Mouse (Mus musculus): Measurements from ENCODE around the gene Arpc2.
A peak's percentile ranks its signal among the peaks of the same experiment; 100 is the strongest.

The Arpc2 gene

GRCm38 (mm10) chr1:74239162-74239561, 3.3 kb downstream of the Arpc2 start:
- DNase-seq (ENCODE audit: low spot score in 2 of 2) = peak in 1 of 2 experiments; percentile 21

- DNase-seq (ENCODE audit: low spot score in 2 of 2) = peak; percentile 31 to 44
Observed at GRCm38 (mm10) chr1:74239618-74240017, 3.7 kb downstream of the Arpc2 start.

- DNase-seq (ENCODE audit: low spot score in 2 of 2) = no peak
Observed at GRCm38 (mm10) chr1:74240311-74240710, 4.4 kb downstream of the Arpc2 start.

DNA sequence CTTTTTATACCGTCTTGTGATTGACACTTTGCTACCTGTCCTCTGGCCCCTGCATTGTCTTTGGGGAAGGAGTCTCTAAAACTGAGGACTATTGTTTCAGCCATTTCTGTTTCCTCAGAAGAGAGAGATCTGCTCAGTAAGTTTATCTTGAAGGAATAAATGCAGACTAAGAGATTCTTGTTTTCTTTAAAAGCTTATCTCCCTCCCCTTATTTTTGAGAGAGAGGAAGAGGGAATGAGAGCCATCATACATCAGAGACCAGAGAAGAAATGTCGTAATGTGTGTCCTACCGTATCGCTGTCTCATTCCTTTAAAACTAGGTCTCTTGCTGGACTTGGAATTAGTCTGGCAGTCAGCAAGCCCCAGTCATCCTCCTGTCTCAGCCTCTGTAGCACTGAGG, 4.9 kb downstream of the Arpc2 start:
- DNase-seq (ENCODE audit: low spot score in 2 of 2) = no peak

DNA sequence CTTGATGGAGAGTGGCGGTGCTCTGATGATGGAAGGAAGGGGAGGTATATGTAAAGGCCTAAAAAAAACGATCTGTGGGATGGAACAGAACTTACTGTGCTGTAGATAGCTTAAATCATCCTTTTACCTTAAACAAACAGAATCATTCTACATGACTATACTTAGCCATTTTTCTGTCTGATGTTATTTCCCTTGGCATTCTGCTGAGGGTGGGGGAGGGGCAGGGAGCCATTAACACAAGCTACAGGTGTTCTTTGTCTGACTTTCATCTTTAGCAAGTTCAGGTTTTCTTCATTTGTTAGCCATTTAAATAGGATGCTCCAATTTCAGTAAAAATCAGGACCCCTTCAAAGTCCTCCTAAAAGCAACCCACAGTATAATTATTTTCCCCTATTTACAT, 9.6 kb downstream of the Arpc2 start:
- DNase-seq (ENCODE audit: low spot score in 2 of 2) = no peak

GRCm38 (mm10) chr1:74248799-74249198, 12.9 kb downstream of the Arpc2 start:
- peak; percentile 71 to 76 for DNase-seq (ENCODE audit: low spot score in 2 of 2)

GRCm38 (mm10) chr1:74249331-74249980, 13.6 kb downstream of the Arpc2 start:
- DNase-seq (ENCODE audit: low spot score in 2 of 2) = no peak

DNA sequence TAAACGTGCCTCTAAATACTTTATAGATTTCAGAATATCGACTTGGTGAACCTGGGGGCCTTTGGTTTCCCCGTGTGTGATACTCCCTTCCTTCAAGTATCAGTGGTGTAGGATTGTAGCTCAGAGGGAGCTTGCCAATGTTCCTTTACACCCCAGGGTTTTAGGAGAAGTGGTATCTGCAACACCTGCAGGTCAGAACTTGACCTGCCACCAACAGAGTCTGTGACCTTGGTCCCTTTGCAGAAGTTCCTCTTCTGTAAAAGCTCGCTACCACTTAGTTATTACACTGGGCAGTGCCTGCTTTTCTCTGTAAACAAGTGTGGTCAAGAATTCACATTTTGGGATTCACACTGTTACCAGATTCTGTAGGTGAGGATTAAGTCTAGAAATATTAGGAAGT, 14.2 kb downstream of the Arpc2 start:
- no peak for DNase-seq (ENCODE audit: low spot score in 2 of 2)

DNA sequence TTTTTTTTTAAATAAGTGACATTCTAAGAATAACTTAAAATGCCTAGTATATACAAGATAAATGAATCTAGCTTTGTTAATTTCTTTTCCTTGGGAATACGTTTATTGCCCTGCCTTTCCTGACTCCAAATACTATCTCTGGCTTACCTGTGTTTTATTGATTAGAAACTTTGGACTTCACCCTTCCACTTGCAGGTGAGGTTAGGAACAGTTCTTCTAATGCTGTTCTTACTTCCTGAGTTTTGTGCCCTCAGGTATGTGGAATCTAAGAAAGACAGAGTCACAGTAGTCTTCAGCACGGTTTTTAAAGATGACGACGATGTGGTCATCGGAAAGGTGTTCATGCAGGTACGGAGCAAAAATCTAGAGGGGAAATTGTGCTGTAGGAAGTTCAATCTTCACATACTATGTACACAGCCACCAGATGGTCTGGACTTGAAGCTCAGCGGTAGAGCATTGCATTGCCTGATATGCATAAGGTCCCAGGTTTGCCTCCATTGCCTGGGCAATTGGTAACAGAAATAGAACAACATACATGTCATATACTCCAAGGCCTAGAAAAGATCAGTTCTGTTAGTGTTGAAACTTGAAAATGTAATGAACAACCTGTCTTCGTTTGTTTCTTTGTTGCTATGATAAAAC, 19.9 kb downstream of the Arpc2 start:
- DNase-seq (ENCODE audit: low spot score in 2 of 2) = no peak

DNA sequence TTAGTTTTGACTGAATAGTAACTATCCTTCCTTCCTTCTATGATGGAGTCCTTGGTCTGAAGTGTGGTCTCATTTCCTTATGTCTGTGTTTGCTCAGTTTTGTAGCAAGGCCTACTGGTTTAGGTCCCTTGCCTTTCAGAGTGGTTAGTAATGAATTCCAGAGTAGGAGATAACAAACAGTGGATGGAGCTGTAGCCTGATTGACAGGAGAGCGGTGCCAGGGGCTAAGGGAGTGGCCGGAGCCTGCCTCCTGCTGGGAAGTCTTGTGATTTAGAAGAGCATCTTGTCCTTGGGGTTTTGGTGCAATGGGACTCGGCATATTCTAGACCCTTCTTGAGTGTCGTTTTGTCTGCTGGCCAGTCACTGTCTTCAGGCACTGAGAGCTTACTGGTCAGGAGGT, 20.9 kb downstream of the Arpc2 start:
- DNase-seq (ENCODE audit: low spot score in 2 of 2) = no peak

GRCm38 (mm10) chr1:74262510-74262909, 26.6 kb downstream of the Arpc2 start:
- DNase-seq (ENCODE audit: low spot score in 2 of 2) = no peak

DNA sequence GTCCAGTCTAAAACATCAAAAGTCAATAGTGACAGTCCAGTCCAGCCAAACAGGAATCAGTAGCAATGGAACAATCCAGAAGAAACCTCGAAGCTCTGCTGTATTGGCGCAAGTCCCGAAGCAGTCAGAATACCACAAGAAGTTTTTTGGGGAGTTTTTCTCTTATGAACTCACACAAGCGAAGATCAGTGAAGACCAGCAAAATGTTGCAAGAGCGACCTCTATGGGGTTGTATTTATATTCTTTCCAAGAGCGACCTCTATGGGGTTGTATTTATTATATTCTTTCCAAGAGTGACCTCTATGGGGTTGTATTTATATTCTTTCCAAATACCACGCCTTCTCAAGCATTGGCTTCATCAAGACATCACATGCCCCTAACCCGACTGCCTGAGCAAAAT, 32.9 kb downstream of the Arpc2 start:
- DNase-seq (ENCODE audit: low spot score in 2 of 2) = no peak

GRCm38 (mm10) chr1:74271659-74272058, 35.8 kb downstream of the Arpc2 start:
- no peak for DNase-seq (ENCODE audit: low spot score in 2 of 2)

GRCm38 (mm10) chr1:74275015-74275414, 39.1 kb downstream of the Arpc2 start:
- DNase-seq (ENCODE audit: low spot score in 2 of 2) = no peak

GRCm38 (mm10) chr1:74277041-74277440, 41.2 kb downstream of the Arpc2 start:
- no peak for DNase-seq (ENCODE audit: low spot score in 2 of 2)

GRCm38 (mm10) chr1:74277883-74278537, 42.1 kb downstream of the Arpc2 start:
- no peak for DNase-seq (ENCODE audit: low spot score in 2 of 2)

DNA sequence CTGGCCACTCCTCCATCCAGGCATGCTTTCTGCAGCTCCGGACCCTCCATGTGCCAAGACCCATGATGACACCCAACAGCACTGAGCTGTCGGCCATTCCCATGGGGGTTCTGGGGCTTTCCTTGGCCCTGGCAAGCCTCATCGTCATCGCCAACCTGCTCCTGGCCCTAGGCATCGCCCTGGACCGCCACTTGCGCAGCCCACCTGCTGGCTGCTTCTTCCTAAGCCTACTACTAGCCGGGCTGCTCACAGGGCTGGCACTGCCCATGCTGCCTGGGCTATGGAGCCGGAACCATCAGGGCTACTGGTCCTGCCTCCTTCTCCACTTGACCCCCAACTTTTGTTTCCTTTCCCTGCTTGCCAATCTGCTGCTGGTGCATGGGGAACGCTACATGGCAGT, 42.7 kb downstream of the Arpc2 start, which contains the start of gene Gpbar1:
Gene Gpbar1 (plus strand): TSS at position 13 of the 400 bp plus-strand sequence.
- no peak for DNase-seq (ENCODE audit: low spot score in 2 of 2)

- no peak for DNase-seq (ENCODE audit: low spot score in 2 of 2)
Observed at GRCm38 (mm10) chr1:74278988-74279387, 43.1 kb downstream of the Arpc2 start.

DNA sequence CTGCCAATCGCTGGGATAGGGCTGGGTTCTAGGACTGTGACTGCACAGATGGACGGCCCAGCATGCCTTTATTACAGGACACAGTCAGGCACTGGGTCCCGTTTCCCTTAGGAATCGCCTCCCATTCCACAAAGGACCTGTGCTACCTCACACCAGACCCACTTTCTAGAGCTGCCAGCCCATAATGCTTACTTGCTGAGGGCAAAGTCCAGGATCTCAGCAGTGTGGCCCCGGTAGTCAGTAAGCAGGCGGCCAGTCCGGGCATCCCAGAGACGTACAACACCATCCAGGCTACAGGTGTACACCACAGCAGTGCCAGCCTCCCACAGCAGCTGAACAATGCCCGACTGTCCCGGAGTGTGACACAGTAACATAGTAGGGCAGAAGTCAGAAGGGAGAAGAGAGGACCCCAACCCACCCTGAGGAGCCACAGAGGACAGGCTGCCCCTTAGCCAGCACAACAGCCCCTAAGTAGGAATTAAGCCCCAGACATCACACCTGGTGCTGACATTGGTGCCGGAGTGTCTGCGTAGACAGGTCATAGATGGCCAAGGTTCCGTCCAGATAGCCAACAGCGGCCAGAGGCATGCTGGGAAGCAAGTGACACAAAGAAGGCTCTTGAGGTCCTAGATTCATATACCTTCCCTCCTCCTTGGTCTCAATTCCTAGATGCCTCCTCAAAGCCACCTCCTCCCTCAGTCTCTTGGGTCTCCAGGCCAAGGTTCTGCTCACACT, 44.9 kb downstream of the Arpc2 start:
- no peak for DNase-seq (ENCODE audit: low spot score in 2 of 2)

DNA sequence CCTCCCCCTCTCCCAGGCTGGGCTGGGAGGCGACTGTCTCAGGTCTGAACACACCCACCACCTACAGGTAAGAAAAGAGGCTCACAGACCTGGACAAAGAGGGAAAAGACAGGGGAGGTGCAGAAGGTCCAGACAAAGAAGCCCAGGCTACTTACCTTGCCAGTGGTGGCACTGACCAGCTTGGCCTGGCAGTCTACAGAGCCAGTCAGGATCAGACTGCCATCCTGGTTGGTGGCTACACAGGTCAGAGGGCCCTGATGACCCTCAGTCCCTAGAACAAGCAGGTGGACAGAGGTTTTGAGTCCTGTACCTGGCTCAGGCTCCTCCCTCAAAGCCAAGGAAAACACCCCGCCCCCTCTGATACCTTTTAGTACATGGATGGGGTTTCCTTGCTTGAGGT, 45.5 kb downstream of the Arpc2 start:
- no peak for DNase-seq (ENCODE audit: low spot score in 2 of 2)

DNA sequence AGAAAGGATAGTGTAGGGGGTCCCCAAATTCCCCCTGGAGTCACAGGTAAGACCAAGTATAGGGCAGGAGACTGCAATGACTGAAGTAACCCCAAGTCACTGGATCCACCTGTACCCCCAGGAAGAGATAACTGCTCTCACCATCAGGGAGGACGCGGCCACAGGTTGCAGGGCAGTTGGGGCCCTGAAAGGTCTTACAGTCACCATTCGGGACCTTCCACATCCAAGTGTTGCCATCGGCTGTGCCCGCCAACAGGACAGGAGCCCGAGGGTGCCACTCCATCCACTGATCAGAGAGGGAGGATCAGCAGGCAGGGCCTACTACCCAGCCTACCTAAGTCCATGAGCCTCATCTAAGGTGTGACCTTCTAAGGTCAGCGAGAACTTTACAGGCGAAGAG, 46.0 kb downstream of the Arpc2 start:
- no peak for DNase-seq (ENCODE audit: low spot score in 2 of 2)

DNA sequence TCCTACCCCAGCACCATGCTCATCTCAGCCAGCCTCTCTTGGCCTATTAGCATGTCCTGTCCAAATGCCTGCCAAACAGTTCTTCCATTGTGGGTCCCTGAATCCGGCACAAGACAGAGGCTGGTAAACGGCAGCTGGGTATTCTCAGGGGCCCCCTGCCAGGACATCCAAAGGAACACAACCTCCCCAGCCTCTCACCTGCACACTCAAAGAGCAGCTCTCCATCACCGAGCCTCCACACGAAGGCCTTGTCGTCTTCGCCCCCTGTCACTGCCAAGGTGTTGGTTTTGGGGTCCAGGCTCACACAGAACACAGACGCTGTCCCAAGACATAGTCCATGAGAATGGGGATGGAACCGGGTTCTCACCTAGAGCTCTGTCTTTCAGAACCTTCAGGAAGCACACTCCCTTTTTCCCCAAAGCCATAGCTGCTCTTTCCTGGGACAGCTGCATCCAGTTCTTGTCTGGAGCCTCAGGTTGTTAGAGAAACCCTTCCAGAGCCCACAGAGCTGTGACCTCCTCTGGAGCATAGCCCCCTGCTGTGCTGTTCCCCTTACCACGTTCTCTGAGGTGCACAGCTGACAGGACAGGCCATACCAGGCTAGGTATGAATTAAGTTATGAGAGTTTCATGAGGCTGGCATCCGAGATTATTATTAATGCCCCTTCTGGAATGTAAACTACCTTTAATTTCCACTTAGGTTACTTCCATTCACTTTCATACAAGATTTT, 47.2 kb downstream of the Arpc2 start:
- DNase-seq (ENCODE audit: low spot score in 2 of 2) = no peak
